Mouse (Mus musculus): ENCODE results near the gene Arf1. TPM values are rescaled to one million over a fixed set of nuclear protein-coding genes. Genes with fewer than 3 reads are reported as not detected.

Arf1 gene
- polyA plus RNA-seq, 1 experiment: 375 TPM

- TF ChIP-seq EP300 (IDR thresholded peaks at IDR 0.05; ENCODE audit: insufficient read depth, low read depth, low read length): no peak
- TF ChIP-seq POLR2A (IDR thresholded peaks at IDR 0.05; ENCODE audit: insufficient read depth, low read length): no peak
- no peak for TF ChIP-seq CTCF (IDR thresholded peaks at IDR 0.05; ENCODE audit: low read depth, low read length)
- peak within 1 kb of the TSS; percentile 74 for H3K27ac ChIP-seq (ENCODE audit: insufficient read depth, low read length)
- peak within 1 kb of the TSS; percentile 91 for H3K4me3 ChIP-seq (ENCODE audit: low read depth, low read length)
- peaks cover 3% of the 10 kb centered on the region for H3K4me1 ChIP-seq (ENCODE audit: control insufficient read depth, insufficient read depth, low read length)
- no peaks in the 10 kb centered on the region for H3K9me3 ChIP-seq (replicated peaks; ENCODE audit: control insufficient read depth, insufficient read depth, low read length, poor library complexity, severe bottlenecking)
- peak within 1 kb of the TSS; percentile 69 for H3K9ac ChIP-seq (ENCODE audit: low read depth, poor library complexity, severe bottlenecking)
- no peaks in the 10 kb centered on the region for H3K36me3 ChIP-seq (ENCODE audit: control insufficient read depth, insufficient read depth, low read length, poor library complexity, severe bottlenecking)
- no peaks in the 10 kb centered on the region for H3K27me3 ChIP-seq (ENCODE audit: control insufficient read depth, insufficient read depth, low read length, poor library complexity, severe bottlenecking)
Measured at GRCm38 (mm10) chr11:59192059-59192386, 36.0 kb downstream of the Arf1 start, which contains the start of gene Guk1. Gene Guk1 (minus strand): TSS chr11:59192212.

- no peaks in the 10 kb centered on the region for H3K27me3 ChIP-seq (ENCODE audit: control insufficient read depth, insufficient read depth, low read length, poor library complexity, severe bottlenecking)
- H3K9ac ChIP-seq (ENCODE audit: low read depth, poor library complexity, severe bottlenecking): peak overlapping the region; percentile 69
- peaks cover 3% of the 10 kb centered on the region for H3K4me1 ChIP-seq (ENCODE audit: control insufficient read depth, insufficient read depth, low read length)
- no peaks in the 10 kb centered on the region for H3K36me3 ChIP-seq (ENCODE audit: control insufficient read depth, insufficient read depth, low read length, poor library complexity, severe bottlenecking)
- TF ChIP-seq EP300 (IDR thresholded peaks at IDR 0.05; ENCODE audit: insufficient read depth, low read depth, low read length) (0 out of 2 replicates have a peak, but pooled peaks have one; percentile 38), CTCF (IDR thresholded peaks at IDR 0.05; ENCODE audit: low read depth, low read length) (no peak), POLR2A (IDR thresholded peaks at IDR 0.05; ENCODE audit: insufficient read depth, low read length) (peak; percentile 76)
- H3K9me3 ChIP-seq (replicated peaks; ENCODE audit: control insufficient read depth, insufficient read depth, low read length, poor library complexity, severe bottlenecking): no peaks in the 10 kb centered on the region
- peak overlapping the region; percentile 91 for H3K4me3 ChIP-seq (ENCODE audit: low read depth, low read length)
- peak overlapping the region; percentile 12 for H3K27ac ChIP-seq (ENCODE audit: insufficient read depth, low read length)
Measured at GRCm38 (mm10) chr11:59191231-59192058, 36.6 kb downstream of the Arf1 start.

GRCm38 (mm10) chr11:59187706-59188105 is 40.4 kb downstream of the Arf1 start:
- H3K4me3 ChIP-seq (ENCODE audit: low read depth, low read length): no peak overlapping the region
- H3K4me1 ChIP-seq (ENCODE audit: control insufficient read depth, insufficient read depth, low read length): peaks cover 3% of the 10 kb centered on the region
- peaks cover 13% of the 10 kb centered on the region for H3K36me3 ChIP-seq (ENCODE audit: control insufficient read depth, insufficient read depth, low read length, poor library complexity, severe bottlenecking)
- no peak overlapping the region for H3K27ac ChIP-seq (ENCODE audit: insufficient read depth, low read length)
- TF ChIP-seq EP300 (IDR thresholded peaks at IDR 0.05; ENCODE audit: insufficient read depth, low read depth, low read length): no peak
- no peak for TF ChIP-seq POLR2A (IDR thresholded peaks at IDR 0.05; ENCODE audit: insufficient read depth, low read length)
- no peak for TF ChIP-seq CTCF (IDR thresholded peaks at IDR 0.05; ENCODE audit: low read depth, low read length)
- no peaks in the 10 kb centered on the region for H3K9me3 ChIP-seq (replicated peaks; ENCODE audit: control insufficient read depth, insufficient read depth, low read length, poor library complexity, severe bottlenecking)
- H3K27me3 ChIP-seq (ENCODE audit: control insufficient read depth, insufficient read depth, low read length, poor library complexity, severe bottlenecking): no peaks in the 10 kb centered on the region
- H3K9ac ChIP-seq (ENCODE audit: low read depth, poor library complexity, severe bottlenecking): no peak overlapping the region

- peaks cover 3% of the 10 kb centered on the region for H3K4me1 ChIP-seq (ENCODE audit: control insufficient read depth, insufficient read depth, low read length)
- H3K4me3 ChIP-seq (ENCODE audit: low read depth, low read length): no peak overlapping the region
- H3K27ac ChIP-seq (ENCODE audit: insufficient read depth, low read length): no peak overlapping the region
- no peaks in the 10 kb centered on the region for H3K9me3 ChIP-seq (replicated peaks; ENCODE audit: control insufficient read depth, insufficient read depth, low read length, poor library complexity, severe bottlenecking)
- no peaks in the 10 kb centered on the region for H3K27me3 ChIP-seq (ENCODE audit: control insufficient read depth, insufficient read depth, low read length, poor library complexity, severe bottlenecking)
- TF ChIP-seq CTCF (IDR thresholded peaks at IDR 0.05; ENCODE audit: low read depth, low read length) (no peak), POLR2A (IDR thresholded peaks at IDR 0.05; ENCODE audit: insufficient read depth, low read length) (no peak), EP300 (IDR thresholded peaks at IDR 0.05; ENCODE audit: insufficient read depth, low read depth, low read length) (no peak)
- no peak overlapping the region for H3K9ac ChIP-seq (ENCODE audit: low read depth, poor library complexity, severe bottlenecking)
- H3K36me3 ChIP-seq (ENCODE audit: control insufficient read depth, insufficient read depth, low read length, poor library complexity, severe bottlenecking): peaks cover 13% of the 10 kb centered on the region
Measured at GRCm38 (mm10) chr11:59185490-59185889, 42.6 kb downstream of the Arf1 start.

- H3K4me3 ChIP-seq (ENCODE audit: low read depth, low read length): no peak overlapping the region
- no peak overlapping the region for H3K9ac ChIP-seq (ENCODE audit: low read depth, poor library complexity, severe bottlenecking)
- peaks cover 13% of the 10 kb centered on the region for H3K36me3 ChIP-seq (ENCODE audit: control insufficient read depth, insufficient read depth, low read length, poor library complexity, severe bottlenecking)
- TF ChIP-seq CTCF (IDR thresholded peaks at IDR 0.05; ENCODE audit: low read depth, low read length) (peak; percentile 73), POLR2A (IDR thresholded peaks at IDR 0.05; ENCODE audit: insufficient read depth, low read length) (no peak)
- H3K27me3 ChIP-seq (ENCODE audit: control insufficient read depth, insufficient read depth, low read length, poor library complexity, severe bottlenecking): no peaks in the 10 kb centered on the region
- no peak overlapping the region for H3K27ac ChIP-seq (ENCODE audit: insufficient read depth, low read length)
- peaks cover 1% of the 10 kb centered on the region for H3K4me1 ChIP-seq (ENCODE audit: control insufficient read depth, insufficient read depth, low read length)
- no peaks in the 10 kb centered on the region for H3K9me3 ChIP-seq (replicated peaks; ENCODE audit: control insufficient read depth, insufficient read depth, low read length, poor library complexity, severe bottlenecking)
Measured at GRCm38 (mm10) chr11:59183821-59184220, 44.2 kb downstream of the Arf1 start.

GRCm38 (mm10) chr11:59182864-59183331 is 45.2 kb downstream of the Arf1 start, which contains the start of gene Gjc2:
Gene Gjc2 (minus strand): TSS chr11:59183213.
- Histone ChIP-seq H3K36me3 (ENCODE audit: control insufficient read depth, insufficient read depth, low read length, poor library complexity, severe bottlenecking) (peaks cover 13% of the 10 kb centered on the region), H3K4me1 (ENCODE audit: control insufficient read depth, insufficient read depth, low read length) (no peaks in the 10 kb centered on the region), H3K9ac (ENCODE audit: low read depth, poor library complexity, severe bottlenecking) (no peak within 1 kb of the TSS), H3K4me3 (ENCODE audit: low read depth, low read length) (no peak within 1 kb of the TSS), H3K9me3 (replicated peaks; ENCODE audit: control insufficient read depth, insufficient read depth, low read length, poor library complexity, severe bottlenecking) (no peaks in the 10 kb centered on the region), H3K27me3 (ENCODE audit: control insufficient read depth, insufficient read depth, low read length, poor library complexity, severe bottlenecking) (no peaks in the 10 kb centered on the region), H3K27ac (ENCODE audit: insufficient read depth, low read length) (no peak within 1 kb of the TSS)
- TF ChIP-seq CTCF (IDR thresholded peaks at IDR 0.05; ENCODE audit: low read depth, low read length) (no peak), EP300 (IDR thresholded peaks at IDR 0.05; ENCODE audit: insufficient read depth, low read depth, low read length) (no peak), POLR2A (IDR thresholded peaks at IDR 0.05; ENCODE audit: insufficient read depth, low read length) (no peak)

Measured in ES-Bruce4 (cell line).